In genomic region chr13:64033921-64034320, GRCm38 (mm10) we compare ENCODE assay signal across 22 mouse cellular contexts. TPM values are rescaled to one million over a fixed set of nuclear protein-coding genes. Genes with fewer than 3 reads are reported as not detected.
A peak's percentile ranks its signal among the peaks of the same experiment; 100 is the strongest.
DNase-seq lines count a peak whose midpoint lies in the region; ATAC-seq and TF ChIP-seq lines count a peak whose summit lies in the region.
"Had no signal": no experiment of that assay in that cellular context is flagged by ENCODE, and none has a peak within 500 bp of the region (broad histone marks: within the 10 kb centered on the region; RNA-seq: fewer than 3 reads in every experiment).

No protein-coding gene starts in this region.

- no peak overlapping the region for H3K9ac ChIP-seq in lung, embryonic 14.5 days
- H3K9ac ChIP-seq in lung, embryonic 16.5 days (ENCODE audit: low read length) = no peak overlapping the region
- H3K9ac ChIP-seq: embryonic facial prominence, embryonic 12.5 days; forebrain, embryonic 13.5 days; forebrain, embryonic 15.5 days had no signal

- H3K27me3 ChIP-seq in lung, embryonic 14.5 days (ENCODE audit: insufficient read depth, low read length) = no peaks in the 10 kb centered on the region
- no peaks in the 10 kb centered on the region for H3K27me3 ChIP-seq in lung, embryonic 16.5 days (ENCODE audit: control insufficient read depth, insufficient read depth, low read depth, low read length)
- no peaks in the 10 kb centered on the region; the same call in none of the 2 replicates for H3K27me3 ChIP-seq in embryonic facial prominence, embryonic 10.5 days (replicated peaks; ENCODE audit: low read depth, poor library complexity, severe bottlenecking)
- H3K27me3 ChIP-seq: embryonic facial prominence, embryonic 12.5 days had no signal

- H3K36me3 ChIP-seq in lung, embryonic 14.5 days (ENCODE audit: insufficient read depth) = no peaks in the 10 kb centered on the region
- no peaks in the 10 kb centered on the region for H3K36me3 ChIP-seq in lung, embryonic 16.5 days (ENCODE audit: control insufficient read depth, insufficient read depth, low read length)
- H3K36me3 ChIP-seq in embryonic facial prominence, embryonic 10.5 days (replicated peaks) = no peaks in the 10 kb centered on the region
- H3K36me3 ChIP-seq: embryonic facial prominence, embryonic 12.5 days; forebrain, embryonic 15.5 days had no signal

- DNase-seq in lung, embryonic 14.5 days = peak; percentile 73
- DNase-seq in lung, postnatal 10 days = no peak
- DNase-seq in lung, adult 18-20 months = no peak
- no peak for DNase-seq in embryonic facial prominence, embryonic 10.5 days (ENCODE audit: low spot score)
- DNase-seq in right cerebral cortex, postnatal 36 days (ENCODE audit: low spot score in 2 of 2) = no peak
- DNase-seq: adrenal gland, adult 2 months; adrenal gland, postnatal 10 days; adrenal gland, postnatal 25 days; cerebellum, adult 11 months; cerebellum, adult 18-20 months; cerebellum, adult 8-10 months; cerebellum, adult 9-11 months; cerebellum, postnatal 14 days; cerebellum, postnatal 36 days; embryo, embryonic 11 days had no signal

- no peak overlapping the region for H3K4me3 ChIP-seq in lung, embryonic 14.5 days (ENCODE audit: low read depth, low read length)
- H3K4me3 ChIP-seq in lung, embryonic 16.5 days (ENCODE audit: low read length) = no peak overlapping the region
- H3K4me3 ChIP-seq in embryonic facial prominence, embryonic 10.5 days = no peak overlapping the region
- H3K4me3 ChIP-seq: embryonic facial prominence, embryonic 12.5 days; forebrain, embryonic 13.5 days; forebrain, embryonic 15.5 days had no signal

- ATAC-seq in lung, embryonic 14.5 days (ENCODE audit: insufficient read depth) = no peak
- ATAC-seq in lung, embryonic 16.5 days (ENCODE audit: low read depth) = peak; percentile 30; the same call in 1 of the 2 replicates
- ATAC-seq: forebrain, embryonic 13.5 days; forebrain, embryonic 15.5 days had no signal

- H3K9me3 ChIP-seq in lung, embryonic 14.5 days (ENCODE audit: low read depth, low read length) = no peaks in the 10 kb centered on the region
- H3K9me3 ChIP-seq in lung, embryonic 16.5 days (ENCODE audit: control insufficient read depth, low read length) = no peaks in the 10 kb centered on the region
- no peaks in the 10 kb centered on the region for H3K9me3 ChIP-seq in embryonic facial prominence, embryonic 10.5 days
- H3K9me3 ChIP-seq: embryonic facial prominence, embryonic 12.5 days; forebrain, embryonic 13.5 days; forebrain, embryonic 15.5 days had no signal

- H3K4me1 ChIP-seq in lung, embryonic 14.5 days (ENCODE audit: insufficient read depth) = peaks cover 28% of the 10 kb centered on the region
- peaks cover 31% of the 10 kb centered on the region for H3K4me1 ChIP-seq in lung, embryonic 16.5 days (replicated peaks; ENCODE audit: control insufficient read depth, insufficient read depth, low read length)
- H3K4me1 ChIP-seq in embryonic facial prominence, embryonic 10.5 days = peaks cover 34% of the 10 kb centered on the region
- H3K4me1 ChIP-seq: forebrain, embryonic 15.5 days had no signal

- WGBS in lung, embryonic 14.5 days = 47% methylated on average over 6 of the region's 6 CpGs
- WGBS in lung, embryonic 16.5 days = 55% methylated on average over 6 of the region's 6 CpGs
- 87% methylated on average over 6 of the region's 6 CpGs for WGBS in embryonic facial prominence, embryonic 10.5 days

- TF ChIP-seq CTCF in lung, embryonic 14.5 days (IDR thresholded peaks at IDR 0.05; ENCODE audit: low read depth) = no peak

- H3K27ac ChIP-seq in lung, embryonic 14.5 days (ENCODE audit: low read depth) = peak overlapping the region; percentile 32; the same call in 1 of the 2 replicates
- H3K27ac ChIP-seq in lung, embryonic 16.5 days (ENCODE audit: low read length) = peak overlapping the region; percentile 19; the same call in 1 of the 2 replicates
- peak overlapping the region; percentile 45; the same call in 1 of the 2 replicates for H3K27ac ChIP-seq in embryonic facial prominence, embryonic 10.5 days (replicated peaks)
- H3K27ac ChIP-seq: embryonic facial prominence, embryonic 12.5 days; forebrain, embryonic 13.5 days; forebrain, embryonic 15.5 days had no signal

- H3K4me2 ChIP-seq in lung, embryonic 14.5 days = no peak overlapping the region
- no peak overlapping the region for H3K4me2 ChIP-seq in lung, embryonic 16.5 days (ENCODE audit: low read depth, low read length)
- H3K4me2 ChIP-seq: embryonic facial prominence, embryonic 12.5 days; forebrain, embryonic 13.5 days; forebrain, embryonic 15.5 days had no signal

RNA-seq across cellular contexts. Expression of gene Hsd17b3, which starts 55.1 kb away (rescaled TPM):
- polyA plus RNA-seq in lung, embryonic 14.5 days (2014; fragmentation: Nextera tagmentation; extraction: Ambion mirVana) = not detected in 2 replicates
- polyA plus RNA-seq in lung, embryonic 16.5 days (2015; fragmentation: Nextera tagmentation; extraction: Ambion mirVana) = not detected in 2 replicates
- polyA plus RNA-seq in embryonic facial prominence, embryonic 10.5 days (2016; fragmentation: Nextera tagmentation; extraction: Ambion mirVana) = not detected in 2 replicates
- polyA plus RNA-seq: adrenal gland, adult 2 months; C2C12; embryonic facial prominence, embryonic 12.5 days; embryonic facial prominence, embryonic 14.5 days; forebrain, embryonic 11.5 days; forebrain, embryonic 13.5 days; forebrain, embryonic 15.5 days had no signal
